ENCODE assay signal across 8 mouse cellular contexts in genomic region chr7:89473442-89473841, GRCm38 (mm10). TPM values are rescaled to one million over a fixed set of nuclear protein-coding genes. Genes with fewer than 3 reads are reported as not detected.
DNase-seq lines count a peak whose midpoint lies in the region; ATAC-seq lines count a peak whose summit lies in the region.

No protein-coding gene starts in this region.

- peak; percentile 18 for DNase-seq in adrenal gland, postnatal 14 days
- no peak for DNase-seq in adrenal gland, adult 8-10 months
- DNase-seq in left cerebral cortex, postnatal 14 days (ENCODE audit: low spot score in 2 of 2) = peak; percentile 30 to 41
- no peak for DNase-seq in left cerebral cortex, adult 11 months (ENCODE audit: low spot score)
- DNase-seq in adipocyte (ENCODE audit: low spot score) = peak; percentile 45
- peak; percentile 59 for DNase-seq in heart, postnatal 4 days
- DNase-seq in layer of hippocampus, postnatal 25 days (ENCODE audit: extremely low spot score in 1 of 2, low spot score in 1 of 2) = no peak

- ATAC-seq in CD4-positive, CD25-positive, alpha-beta regulatory T cell, adult 4 months = no peak

- intact Hi-C loops in left cerebral cortex, postnatal 14 days (cut with DNase I) = loop anchor here (1.0 to 10.0 kb wide), 3 partner anchors 37 to 791 kb away; partner anchors contain the start of gene Ccdc83

RNA-seq across cellular contexts. Expression of gene Prss23, which starts 53.5 kb away (rescaled TPM):
- 20.0 and 20.5 TPM in 2 replicates for total RNA-seq in adrenal gland, postnatal 14 days (2021)
- total RNA-seq in adrenal gland, adult 8-10 months (2022) = 10 to 100 TPM; 13.8 to 22.0 (median 17.5) TPM
- 10 to 100 TPM in 1 of 2 experiments, 1 to 10 TPM in 1; 8.3 to 12.4 TPM for total RNA-seq in left cerebral cortex, postnatal 14 days (2021)
- 10 to 100 TPM; 29.5 to 31.1 TPM for total RNA-seq in heart, postnatal 4 days (2021)
- polyA plus RNA-seq in CD4-positive, CD25-positive, alpha-beta regulatory T cell, adult 4 months (2017; shearing (Covaris generic)) = not detected
- 10 to 100 TPM; 12.9 to 14.1 TPM for total RNA-seq in layer of hippocampus, postnatal 25 days (2021)

Comparison
In these comparisons a context has a peak if more than half of its experiments do, and no peak if none do; other contexts are left out.
1. DNase-seq: peak in adrenal gland, postnatal 14 days (single experiment), left cerebral cortex, postnatal 14 days (2 of 2), adipocyte (single experiment) and heart, postnatal 4 days (single experiment); none in adrenal gland, adult 8-10 months (single experiment), left cerebral cortex, adult 11 months (single experiment) and layer of hippocampus, postnatal 25 days (0 of 2).